Mouse (Mus musculus) neural tube, embryonic 14.5 days (tissue): Measurements from ENCODE around the gene Gm498. TPM values are rescaled to one million over a fixed set of nuclear protein-coding genes. Genes with fewer than 3 reads are reported as not detected.

ENCODE experiments used
- ATAC-seq: fragments of 200-750 bp; cut with Nextera tagmentation; 2 replicates; pipeline ENCODE4 v1.8.0; 2017; ENCODE audit warnings: low read depth, mild to moderate bottlenecking, moderate TSS enrichment, moderate library complexity
- H3K27ac ChIP-seq: fragments of 300-500 bp; sonication (generic); 2 replicates; pipeline ENCODE4 v1.5.1; 2014; ENCODE audit warnings: low read depth, mild to moderate bottlenecking, control low read depth, low read length, moderate library complexity, mixed read lengths
- H3K27me3 ChIP-seq: fragments of 300-500 bp; sonication (generic); 2 replicates; pipeline ENCODE4 v1.6.1; 2014; ENCODE audit warnings: low read length; ENCODE audit not compliant: control insufficient read depth, insufficient read depth
- H3K36me3 ChIP-seq: fragments of 300-500 bp; sonication (generic); 2 replicates; pipeline ENCODE4 v1.6.1; 2014; ENCODE audit warnings: low read length, mixed read lengths; ENCODE audit not compliant: control insufficient read depth, insufficient read depth
- H3K4me1 ChIP-seq: fragments of 300-500 bp; sonication (generic); 2 replicates; pipeline ENCODE4 v1.6.1; 2014; ENCODE audit warnings: low read length; ENCODE audit not compliant: control insufficient read depth, insufficient read depth
- H3K4me2 ChIP-seq: fragments of 300-500 bp; sonication (generic); 2 replicates; pipeline ENCODE4 v1.6.1; 2014; ENCODE audit warnings: mild to moderate bottlenecking, low read depth, low read length, control low read depth
- H3K4me3 ChIP-seq: fragments of 300-500 bp; sonication (generic); 2 replicates; pipeline ENCODE4 v1.5.1; 2014; ENCODE audit warnings: low read depth, low read length, control low read depth, mixed read lengths
- H3K9ac ChIP-seq: fragments of 300-500 bp; sonication (generic); replicated peaks from 2 replicates; pipeline ENCODE4 v1.6.1; 2014; ENCODE audit warnings: low read depth, mild to moderate bottlenecking, control low read depth, low read length, mixed read lengths
- H3K9me3 ChIP-seq: fragments of 300-500 bp; sonication (generic); 2 replicates; pipeline ENCODE4 v1.6.1; 2016; ENCODE audit warnings: low read length; ENCODE audit not compliant: control insufficient read depth
- WGBS: fragments of 180-500 bp; shearing (Covaris S2); extraction: QIAGEN DNeasy Blood & Tissue Kit; methylation state at CpG from one replicate; pipeline ENCODE4 v1.1.7; 2014; 5-methylcytosine and 5-hydroxymethylcytosine counted together
- polyA plus RNA-seq: library from polyadenylated mRNA; unstranded; fragments of >200 nt; fragmentation: Nextera tagmentation; extraction: Ambion mirVana; gene quantifications from 2 replicates; pipeline ENCODE4 v1.2.1, GENCODE M21; 2014

Gene Gm498
- polyA plus RNA-seq, 1 experiment from 2014 or later = not detected

DNA sequence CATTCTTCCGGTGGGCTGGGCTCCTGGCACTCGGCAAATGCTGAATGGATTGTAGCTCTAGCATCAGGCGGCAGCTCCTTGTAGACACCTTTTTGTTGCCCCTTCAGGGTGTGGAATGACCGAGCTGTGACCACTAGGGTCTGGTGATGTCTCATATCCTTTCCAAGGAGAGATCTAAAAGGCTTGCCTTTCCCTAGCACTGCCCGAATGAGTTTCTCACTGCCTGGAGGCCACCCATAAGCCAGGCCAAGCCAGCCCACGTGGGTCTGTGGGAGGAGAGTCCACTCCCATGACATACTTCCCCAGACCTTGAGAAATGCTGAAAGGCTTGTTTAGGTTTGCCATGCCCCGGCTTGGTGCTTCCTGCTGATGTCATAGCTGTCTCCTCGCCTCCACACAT lies 34.4 kb upstream of the Gm498 start:
- Histone ChIP-seq H3K9me3 (no peaks in the 10 kb centered on the region), H3K4me1 (peaks cover 38% of the 10 kb centered on the region), H3K27me3 (no peaks in the 10 kb centered on the region), H3K9ac (0 out of 2 replicates have a peak overlapping the region, but pooled peaks have one; percentile 25), H3K4me2 (peak overlapping the region; percentile 27; the same call in 1 of the 2 replicates), H3K4me3 (no peak overlapping the region), H3K36me3 (no peaks in the 10 kb centered on the region), H3K27ac (no peak overlapping the region)
- WGBS = 77% methylated on average over 8 of the region's 8 CpGs
- no peak for ATAC-seq

DNA sequence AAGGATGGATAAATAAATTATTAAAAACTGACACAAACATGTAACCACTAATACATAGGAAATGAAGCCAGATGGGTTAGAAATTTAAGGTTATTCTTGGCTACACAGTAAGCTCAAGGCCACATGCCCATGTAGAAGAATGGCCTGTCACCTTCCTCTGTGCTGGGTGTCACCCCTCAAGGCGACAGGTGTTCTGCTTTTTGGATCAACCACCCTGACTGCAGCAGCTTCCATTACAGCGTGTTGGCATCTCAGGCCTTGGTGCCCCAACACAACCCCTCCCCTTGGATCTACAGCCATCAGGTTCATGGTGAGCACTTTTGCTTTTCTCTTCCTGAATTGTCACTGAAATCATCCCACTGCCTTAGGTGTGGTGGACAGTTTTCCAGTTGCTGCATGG lies 34.0 kb upstream of the Gm498 start:
- 98% methylated on average over 2 of the region's 2 CpGs for WGBS
- Histone ChIP-seq H3K4me1 (peaks cover 38% of the 10 kb centered on the region), H3K4me3 (no peak overlapping the region), H3K27ac (no peak overlapping the region), H3K9ac (no peak overlapping the region), H3K9me3 (no peaks in the 10 kb centered on the region), H3K36me3 (peaks cover under 1% of the 10 kb centered on the region; the same call in 1 of the 2 replicates), H3K27me3 (no peaks in the 10 kb centered on the region), H3K4me2 (0 out of 2 replicates have a peak overlapping the region, but pooled peaks have one; percentile 8)
- ATAC-seq = no peak

DNA sequence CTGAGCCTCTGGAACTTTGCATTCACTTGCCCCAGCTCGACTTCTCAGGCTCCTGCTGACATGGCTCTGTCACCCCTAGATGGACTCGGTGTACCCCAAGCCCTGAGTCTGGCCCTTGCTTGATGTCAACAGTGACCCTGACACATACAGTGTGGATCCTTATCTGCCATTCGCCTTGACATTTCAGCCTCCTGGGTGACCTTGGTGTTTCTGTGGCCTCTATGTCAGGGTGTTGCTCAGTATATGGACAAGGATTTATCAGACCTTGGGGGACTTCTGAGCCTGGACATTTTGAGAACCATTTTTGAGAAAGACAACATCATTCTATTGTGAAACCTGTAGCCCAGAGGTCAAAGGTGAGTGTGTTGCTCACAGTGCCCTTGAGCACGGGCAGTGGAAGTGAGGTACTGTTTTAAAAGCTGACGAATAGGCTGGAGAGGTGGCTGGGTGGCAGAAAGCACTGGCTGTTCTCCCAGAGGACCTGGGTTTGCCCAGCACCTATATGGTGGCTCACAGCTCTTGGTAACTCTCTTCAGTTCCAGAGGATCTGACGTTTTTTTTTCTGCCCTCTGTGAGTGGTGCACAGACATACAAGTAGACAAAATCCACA lies 33.0 kb upstream of the Gm498 start:
- Histone ChIP-seq H3K4me3 (no peak overlapping the region), H3K27ac (no peak overlapping the region), H3K36me3 (peaks cover 8% of the 10 kb centered on the region; the same call in 1 of the 2 replicates), H3K4me2 (no peak overlapping the region), H3K27me3 (no peaks in the 10 kb centered on the region), H3K9me3 (no peaks in the 10 kb centered on the region), H3K4me1 (peaks cover 38% of the 10 kb centered on the region), H3K9ac (no peak overlapping the region)
- WGBS = 85% methylated on average over 6 of the region's 6 CpGs
- no peak for ATAC-seq

DNA sequence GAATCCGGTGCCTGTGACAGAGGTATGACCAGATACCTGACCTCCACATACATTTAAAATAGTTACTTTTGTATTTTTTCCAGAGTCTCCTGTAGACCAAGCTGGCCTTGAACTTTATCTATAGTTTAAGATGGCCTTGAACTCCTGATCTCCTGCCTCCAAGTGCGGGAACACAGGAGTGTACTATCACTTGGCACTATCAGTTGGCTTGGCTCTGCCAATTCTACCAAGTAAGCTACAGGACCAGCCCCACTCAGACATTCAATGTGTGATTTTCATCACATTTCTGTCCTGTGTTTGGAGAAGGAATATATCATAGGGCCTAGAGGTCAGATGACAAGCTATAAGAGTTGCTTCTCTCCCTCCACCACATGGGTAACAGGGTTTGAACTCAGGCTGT lies 32.3 kb upstream of the Gm498 start:
- 97% methylated on average over 2 of the region's 2 CpGs for WGBS
- H3K36me3 ChIP-seq = peaks cover 8% of the 10 kb centered on the region; the same call in 1 of the 2 replicates
- no peaks in the 10 kb centered on the region for H3K27me3 ChIP-seq
- no peak overlapping the region for H3K27ac ChIP-seq
- H3K9me3 ChIP-seq = no peaks in the 10 kb centered on the region
- H3K4me3 ChIP-seq = no peak overlapping the region
- no peak overlapping the region for H3K9ac ChIP-seq
- ATAC-seq = no peak
- H3K4me2 ChIP-seq = no peak overlapping the region
- peaks cover 38% of the 10 kb centered on the region for H3K4me1 ChIP-seq

DNA sequence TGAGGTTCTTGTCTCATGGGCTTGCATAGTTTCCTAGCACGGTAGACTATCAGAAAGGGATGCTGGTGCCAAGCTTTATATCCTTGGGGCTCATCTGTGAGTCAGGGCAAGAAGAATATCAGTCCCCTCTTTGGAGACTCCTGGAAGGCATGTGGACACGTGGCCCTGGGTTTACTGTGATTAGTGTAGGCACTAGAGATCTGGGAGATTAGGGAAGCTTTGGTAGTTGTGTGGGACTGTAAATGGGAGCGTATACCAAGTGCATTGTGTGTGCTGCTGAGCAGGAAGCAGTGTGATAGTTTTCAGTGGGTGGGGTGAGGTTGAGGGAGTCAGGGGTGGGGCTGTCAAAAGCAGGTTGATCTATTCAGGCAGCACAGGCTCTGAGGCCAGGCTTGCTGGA lies 31.7 kb upstream of the Gm498 start:
- no peak overlapping the region for H3K27ac ChIP-seq
- ATAC-seq = no peak
- H3K4me1 ChIP-seq = peaks cover 38% of the 10 kb centered on the region
- WGBS = 70% methylated on average over 3 of the region's 3 CpGs
- no peaks in the 10 kb centered on the region for H3K27me3 ChIP-seq
- no peak overlapping the region for H3K4me2 ChIP-seq
- H3K36me3 ChIP-seq = peaks cover 9% of the 10 kb centered on the region
- H3K9ac ChIP-seq = no peak overlapping the region
- H3K9me3 ChIP-seq = no peaks in the 10 kb centered on the region
- H3K4me3 ChIP-seq = no peak overlapping the region

DNA sequence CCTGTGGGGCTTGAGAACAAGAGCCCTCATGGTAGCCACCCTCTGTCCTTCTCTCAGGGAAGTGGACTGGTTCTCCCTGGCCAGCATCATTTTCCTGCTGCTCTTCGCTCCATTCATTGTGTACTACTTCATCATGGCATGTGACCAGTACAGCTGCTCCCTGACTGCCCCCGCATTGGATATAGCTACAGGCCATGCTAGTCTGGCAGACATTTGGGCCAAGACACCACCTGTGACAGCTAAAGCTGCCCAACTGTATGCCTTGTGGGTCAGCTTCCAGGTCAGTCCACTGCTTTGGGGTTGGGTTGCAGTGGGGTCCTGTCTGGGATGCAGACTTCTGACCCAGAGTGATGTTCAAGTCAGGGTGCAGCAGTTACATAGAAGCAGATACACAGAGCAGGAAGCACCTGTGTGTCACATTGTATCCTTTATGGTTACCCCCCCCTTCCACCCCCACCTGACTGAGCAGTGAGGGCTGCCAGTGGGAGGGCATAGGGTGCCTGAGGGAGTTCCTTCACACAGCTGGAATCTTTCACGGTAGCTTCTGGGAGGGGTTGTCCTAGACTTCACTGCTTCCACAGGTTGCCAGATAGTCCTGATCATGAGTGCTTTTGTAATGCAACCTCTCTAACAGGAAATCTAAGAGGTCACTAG lies 28.8 kb upstream of the Gm498 start:
- ATAC-seq = no peak
- Histone ChIP-seq H3K36me3 (peaks cover 34% of the 10 kb centered on the region), H3K9me3 (no peaks in the 10 kb centered on the region), H3K4me1 (peaks cover 15% of the 10 kb centered on the region; the same call in 1 of the 2 replicates), H3K9ac (no peak overlapping the region), H3K27ac (no peak overlapping the region), H3K4me2 (no peak overlapping the region), H3K27me3 (no peaks in the 10 kb centered on the region), H3K4me3 (no peak overlapping the region)
- 88% methylated on average over 3 of the region's 3 CpGs for WGBS

DNA sequence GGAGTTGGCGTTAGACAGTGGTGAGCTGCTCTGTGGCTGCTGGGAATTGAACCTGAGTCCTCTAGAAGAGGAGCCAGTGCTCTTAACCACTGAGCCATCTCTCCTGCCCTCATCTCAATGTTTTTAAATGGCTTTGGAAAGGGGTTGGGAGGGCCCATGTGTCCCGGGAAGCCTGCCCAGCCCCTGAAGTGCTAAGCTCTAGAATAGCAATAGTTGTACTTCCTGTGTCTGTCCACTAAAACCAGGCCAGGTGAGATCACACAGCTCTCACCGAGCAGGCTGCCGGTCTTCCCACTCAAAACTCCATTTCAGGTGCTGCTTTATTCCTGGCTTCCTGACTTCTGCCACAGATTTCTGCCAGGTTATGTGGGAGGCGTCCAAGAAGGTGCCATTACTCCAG lies 26.5 kb upstream of the Gm498 start:
- no peaks in the 10 kb centered on the region for H3K9me3 ChIP-seq
- no peak for ATAC-seq
- no peak overlapping the region for H3K4me2 ChIP-seq
- H3K4me1 ChIP-seq = peaks cover 5% of the 10 kb centered on the region; the same call in 1 of the 2 replicates
- H3K9ac ChIP-seq = no peak overlapping the region
- 96% methylated on average over 5 of the region's 5 CpGs for WGBS
- H3K4me3 ChIP-seq = no peak overlapping the region
- H3K27ac ChIP-seq = no peak overlapping the region
- peaks cover 54% of the 10 kb centered on the region for H3K36me3 ChIP-seq
- no peaks in the 10 kb centered on the region for H3K27me3 ChIP-seq

DNA sequence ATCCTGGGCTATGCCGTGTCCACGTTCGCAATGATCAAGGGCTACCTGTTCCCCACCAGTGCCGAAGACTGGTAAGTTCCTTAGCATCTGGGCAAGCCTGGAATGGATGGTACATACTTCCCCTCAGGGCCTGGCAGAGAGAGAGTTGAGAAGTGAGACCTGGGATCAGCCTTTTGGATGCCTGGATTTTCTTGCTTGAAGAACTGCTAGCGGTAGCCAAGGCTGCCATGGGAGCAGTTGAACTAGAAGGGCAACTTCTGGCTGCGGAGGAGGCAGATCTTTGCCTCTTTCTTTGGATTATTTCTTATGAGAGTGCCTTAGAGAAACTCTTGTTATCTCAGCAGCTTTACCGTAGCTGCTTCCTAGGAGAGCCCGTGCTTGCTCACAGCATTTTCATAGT lies 25.3 kb upstream of the Gm498 start:
- no peaks in the 10 kb centered on the region for H3K4me1 ChIP-seq
- WGBS = 97% methylated on average over 8 of the region's 8 CpGs
- H3K9me3 ChIP-seq = no peaks in the 10 kb centered on the region
- no peak overlapping the region for H3K4me2 ChIP-seq
- H3K4me3 ChIP-seq = no peak overlapping the region
- H3K27ac ChIP-seq = no peak overlapping the region
- H3K9ac ChIP-seq = no peak overlapping the region
- no peaks in the 10 kb centered on the region for H3K27me3 ChIP-seq
- ATAC-seq = no peak
- peaks cover 66% of the 10 kb centered on the region for H3K36me3 ChIP-seq

DNA sequence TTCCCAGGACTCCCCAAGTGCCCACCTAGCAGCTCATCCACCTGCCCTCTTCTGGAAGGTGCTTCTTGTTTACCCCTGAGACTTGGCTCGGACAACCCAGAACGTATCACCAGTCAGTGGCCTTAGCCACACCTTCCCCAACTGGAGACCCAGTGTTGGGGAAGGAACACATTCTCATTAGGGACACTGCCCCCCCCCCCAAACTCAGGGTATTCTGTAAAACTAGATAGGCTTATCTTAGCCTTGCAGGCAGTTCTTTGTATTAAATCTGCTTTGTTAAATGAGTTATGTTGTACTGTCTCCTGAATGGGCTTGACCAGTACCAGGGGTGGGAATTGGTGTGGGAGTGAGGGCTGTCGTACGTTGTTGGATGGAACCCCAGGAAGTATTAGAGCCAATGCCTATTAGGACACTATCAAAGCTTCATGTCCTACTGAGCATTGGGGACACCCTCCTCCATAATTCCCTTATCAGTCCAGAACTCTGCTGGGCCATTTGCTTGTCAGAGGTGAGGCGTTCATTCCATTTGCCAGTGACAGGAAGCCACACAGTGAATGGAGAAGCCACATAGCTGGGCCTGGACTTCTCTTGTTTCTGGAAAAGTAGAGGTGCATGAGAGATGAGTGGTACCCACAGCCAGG lies 18.4 kb upstream of the Gm498 start:
- no peaks in the 10 kb centered on the region for H3K27me3 ChIP-seq
- no peak overlapping the region for H3K27ac ChIP-seq
- WGBS = 93% methylated on average over 5 of the region's 5 CpGs
- no peak overlapping the region for H3K9ac ChIP-seq
- H3K4me2 ChIP-seq = no peak overlapping the region
- no peak for ATAC-seq
- no peak overlapping the region for H3K4me3 ChIP-seq
- no peaks in the 10 kb centered on the region for H3K9me3 ChIP-seq
- H3K36me3 ChIP-seq = peaks cover 51% of the 10 kb centered on the region
- H3K4me1 ChIP-seq = no peaks in the 10 kb centered on the region
